Mouse (Mus musculus) liver, adult (tissue): Measurements from ENCODE around the gene Spef1.

Experiments
- GATA4 ChIP-seq: IDR thresholded peaks from 2 replicates; pipeline ENCODE4 v1.6.1; 2014; ENCODE audit warnings: mild to moderate bottlenecking, low read length; ENCODE audit not compliant: insufficient replicate concordance

Spef1 gene

DNA sequence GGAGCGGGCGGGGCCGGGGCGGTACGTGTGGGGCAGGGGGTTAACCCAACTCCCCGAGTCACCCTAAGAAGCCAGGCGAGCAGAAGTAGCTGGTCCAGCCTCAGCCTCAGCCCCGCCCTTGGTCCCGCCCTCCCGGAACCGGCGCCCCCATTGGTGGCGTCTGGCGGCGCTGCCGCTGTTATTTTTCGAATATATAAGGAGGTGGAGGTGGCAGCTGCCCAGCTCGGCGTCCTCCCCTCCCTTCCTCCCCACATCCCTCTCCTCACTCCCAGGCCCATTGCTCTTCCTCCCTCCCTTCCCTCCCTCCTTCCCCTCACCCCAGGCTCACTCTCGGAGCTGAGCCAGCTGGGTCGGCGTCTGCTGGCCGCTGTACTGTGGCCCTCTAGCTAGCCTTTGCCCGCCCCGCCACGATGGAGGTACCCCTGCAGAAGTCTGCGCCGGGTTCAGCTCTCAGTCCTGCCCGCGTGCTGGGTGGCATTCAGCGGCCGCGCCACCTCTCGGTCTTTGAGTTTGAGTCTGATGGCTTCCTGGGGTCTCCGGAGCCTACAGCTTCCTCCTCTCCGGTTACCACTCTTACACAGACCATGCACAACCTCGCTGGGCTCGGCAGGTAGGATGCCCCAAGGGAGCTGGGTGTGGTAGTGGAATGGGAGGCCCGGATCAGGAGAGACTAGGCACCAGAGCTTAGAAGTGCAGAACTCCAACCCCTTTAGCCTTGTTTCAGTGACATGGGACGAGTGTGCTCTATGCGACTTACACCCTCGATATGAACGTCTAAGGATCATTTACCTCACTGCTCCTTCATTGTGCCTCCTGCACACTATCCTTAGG is at the start of gene Spef1, which contains the start of gene Cdc25b:
Gene Spef1 (minus strand): TSS at position 512 of the 831 bp plus-strand sequence.
Gene Cdc25b (plus strand): TSS at position 179 of the 831 bp plus-strand sequence.
- no peak for TF ChIP-seq GATA4

GRCm38 (mm10) chr2:131234970-131235635 is 48.0 kb upstream of the Spef1 start:
- TF ChIP-seq GATA4: peak; percentile 42; the same call in 1 of the 2 replicates

- TF ChIP-seq GATA4: no peak
These were observed 47.1 kb upstream of the Spef1 start for GRCm38 (mm10) chr2:131234127-131234650.

- TF ChIP-seq GATA4: peak; percentile 50; the same call in 1 of the 2 replicates
These were observed 46.4 kb upstream of the Spef1 start, which contains the start of gene Mavs for GRCm38 (mm10) chr2:131233307-131234126. Gene Mavs, plus strand, starts transcription at chr2:131234063.

- TF ChIP-seq GATA4: no peak
These were observed 45.5 kb upstream of the Spef1 start for GRCm38 (mm10) chr2:131232558-131232957.

DNA sequence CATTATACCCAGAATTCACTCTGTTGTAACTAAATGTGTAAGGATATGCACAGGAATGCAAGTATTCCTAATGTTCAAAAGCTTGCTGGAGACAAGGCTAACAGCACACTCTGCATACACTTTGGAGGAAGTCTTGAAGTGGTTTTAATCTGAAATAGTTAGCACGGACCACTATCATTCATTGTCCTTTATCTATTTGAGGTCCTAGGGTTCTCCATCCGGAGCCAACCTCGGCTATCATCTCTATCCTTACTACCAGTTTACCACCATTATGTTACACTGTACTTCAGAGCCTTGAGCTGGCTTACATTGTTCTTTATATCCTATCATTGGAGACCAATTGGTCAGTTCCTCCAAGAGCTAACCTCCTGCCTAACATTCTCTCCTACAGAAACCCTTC is 40.2 kb upstream of the Spef1 start:
- no peak for TF ChIP-seq GATA4

DNA sequence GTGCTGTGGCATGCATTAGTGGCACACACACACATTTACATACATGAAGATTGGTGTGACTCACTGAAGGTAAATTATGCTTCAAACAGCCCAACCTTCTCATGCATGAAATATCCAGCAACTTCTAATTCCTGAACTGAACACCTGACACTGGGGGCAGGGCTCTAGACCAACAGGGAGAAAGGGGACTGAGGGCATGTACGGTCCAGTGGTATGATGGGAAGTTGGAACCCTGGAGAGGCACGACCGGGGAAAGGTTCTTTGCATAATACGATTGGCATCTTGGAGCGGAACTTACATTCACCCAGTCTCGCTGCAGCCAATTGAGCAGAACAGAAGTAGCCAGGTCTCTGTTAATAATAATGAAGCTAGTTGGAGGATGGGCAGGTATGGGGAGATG is 38.1 kb upstream of the Spef1 start:
- no peak for TF ChIP-seq GATA4

DNA sequence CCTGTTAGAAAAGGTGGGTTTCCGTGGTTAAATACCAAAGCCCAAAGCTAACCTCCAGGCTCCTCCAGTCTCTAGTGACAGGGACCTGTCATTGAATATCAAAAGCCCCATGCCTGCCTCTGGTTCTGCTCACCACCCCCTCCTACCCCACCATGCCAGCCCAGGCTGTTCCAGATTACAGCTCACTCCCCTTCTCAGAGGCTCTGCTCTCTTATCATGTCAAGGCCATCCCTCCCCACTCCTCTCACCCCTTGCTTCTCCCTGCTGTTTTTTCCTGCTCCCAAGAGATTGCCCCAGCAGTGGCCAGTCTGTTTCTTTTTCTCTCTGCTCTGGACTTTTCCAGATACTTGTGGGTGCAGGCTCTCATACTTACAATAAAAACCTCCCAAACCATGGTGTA is 36.5 kb upstream of the Spef1 start:
- TF ChIP-seq GATA4: no peak

DNA sequence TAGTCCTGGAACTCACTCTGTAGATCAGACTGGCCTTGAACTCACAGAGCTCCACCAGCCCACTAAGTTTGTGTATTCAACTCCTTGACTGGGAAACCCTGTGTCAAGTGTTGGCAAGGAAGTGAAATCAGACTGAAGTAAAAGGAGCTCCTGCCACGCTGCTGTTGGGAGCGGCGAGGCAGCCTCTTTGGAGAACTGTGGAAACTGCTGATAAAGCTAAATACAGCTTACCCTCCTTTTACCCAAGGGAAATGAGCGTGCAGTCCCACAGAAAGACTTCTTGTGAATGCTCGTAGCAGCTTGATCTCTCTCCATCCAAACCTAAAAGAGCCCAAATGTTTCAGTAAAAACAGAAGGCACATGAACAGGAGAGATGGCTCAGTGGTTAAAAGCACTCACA is 35.5 kb upstream of the Spef1 start:
- no peak for TF ChIP-seq GATA4

- no peak for TF ChIP-seq GATA4
These were observed 34.9 kb upstream of the Spef1 start for GRCm38 (mm10) chr2:131221853-131222515.

- TF ChIP-seq GATA4: no peak
These were observed 32.9 kb upstream of the Spef1 start for GRCm38 (mm10) chr2:131220030-131220429.

DNA sequence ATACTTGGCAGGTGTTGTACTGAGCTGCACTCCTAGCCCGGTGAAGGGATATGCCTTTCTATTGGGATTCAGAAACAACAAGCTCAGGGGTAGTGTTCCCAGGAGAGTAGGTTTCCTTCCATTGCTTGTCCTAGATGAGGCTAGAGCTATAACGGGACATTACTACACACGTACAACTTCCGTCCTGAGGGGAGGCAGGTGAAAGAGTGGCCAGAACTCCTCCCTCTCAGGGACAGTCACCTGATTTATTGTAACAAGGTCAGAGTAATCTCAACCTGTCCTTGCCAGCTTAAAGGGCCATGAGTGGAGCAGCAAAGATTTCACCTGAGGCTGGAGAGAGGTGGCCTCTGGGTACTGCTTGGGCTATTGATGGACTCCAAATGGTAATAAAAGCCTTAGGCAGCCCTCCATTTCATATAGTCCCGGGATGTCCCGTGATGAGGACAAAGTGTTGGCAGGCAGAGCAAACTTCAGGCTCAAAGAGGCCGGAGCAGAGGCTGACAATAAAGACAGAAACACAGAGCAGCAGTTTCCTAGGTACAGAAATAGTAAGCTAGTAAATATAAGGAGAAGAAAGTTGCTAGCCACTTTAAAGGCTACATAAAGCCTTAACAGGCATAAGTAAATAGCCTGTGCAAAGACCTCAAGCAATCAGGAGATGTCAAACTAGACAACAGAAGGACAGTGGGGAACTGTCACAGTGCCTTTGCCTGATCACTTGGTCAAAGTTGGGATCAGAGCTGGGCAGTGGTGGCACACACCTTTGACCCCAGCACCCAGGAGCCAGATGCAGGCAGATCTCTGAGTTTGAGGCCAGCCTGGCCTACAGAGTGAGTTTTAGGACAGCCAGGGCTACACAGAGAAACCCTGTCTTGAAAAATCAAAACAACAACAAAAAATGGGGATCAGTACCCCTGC is 29.1 kb upstream of the Spef1 start:
- TF ChIP-seq GATA4: no peak

DNA sequence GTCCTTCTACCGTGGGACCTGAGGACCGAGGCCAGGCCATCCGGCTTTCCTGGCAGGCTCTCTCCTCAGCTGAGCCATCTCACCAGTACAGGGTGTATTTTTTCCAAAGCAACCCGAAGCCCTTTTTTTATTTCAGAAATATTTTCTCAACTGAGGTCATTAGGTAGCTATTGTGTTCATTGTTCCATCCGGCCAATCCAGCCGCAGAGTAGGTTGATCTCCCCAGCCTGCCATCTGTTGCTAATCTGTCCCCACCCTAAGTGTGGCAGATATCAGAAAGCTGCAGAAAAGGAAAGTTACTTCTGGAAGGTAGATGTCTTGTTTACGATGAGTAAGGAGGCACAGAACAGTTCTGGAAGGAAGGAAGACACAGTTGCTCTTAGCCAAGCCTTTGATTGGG is 26.7 kb upstream of the Spef1 start:
- TF ChIP-seq GATA4: no peak

DNA sequence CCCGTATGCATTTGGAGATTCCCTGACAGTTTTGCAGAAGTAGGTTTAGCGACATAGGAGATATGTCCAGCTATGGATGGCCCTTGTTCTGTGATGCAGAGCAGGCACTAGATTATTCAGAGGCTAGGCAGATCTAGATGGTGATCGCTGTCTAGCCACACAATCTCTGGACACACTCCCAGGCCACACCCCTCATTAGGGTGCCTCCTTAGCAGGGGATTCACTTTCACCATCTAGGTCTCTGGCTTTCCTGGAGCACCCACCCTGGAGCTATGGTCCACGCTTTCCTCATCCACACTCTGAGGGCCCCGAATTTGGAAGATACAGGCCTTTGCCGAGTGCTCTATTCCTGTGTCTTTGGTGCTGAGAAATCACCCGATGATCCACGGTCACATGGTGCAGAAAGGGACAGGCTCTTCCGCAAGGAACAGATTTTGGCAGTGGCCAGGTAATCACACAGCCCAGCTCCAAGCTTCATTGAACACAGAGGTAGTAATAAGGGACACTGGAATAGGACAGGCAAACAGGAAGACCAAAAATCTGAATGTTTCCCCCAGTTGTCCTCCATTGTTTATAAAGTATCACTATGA is 24.0 kb upstream of the Spef1 start:
- no peak for TF ChIP-seq GATA4
